Mouse (Mus musculus): ENCODE measurements around the gene Rap1b. TPM values are rescaled to one million over a fixed set of nuclear protein-coding genes. Genes with fewer than 3 reads are reported as not detected.
"Not testable (repeated sequence)": the region's sequence is repeated elsewhere in the genome, so short reads cannot be mapped to it uniquely, and the experiment has no call there.

Rap1b gene
- 160 and 168 TPM in 2 replicates for polyA plus RNA-seq (2015; fragmentation: Nextera tagmentation; extraction: Ambion mirVana)

DNA sequence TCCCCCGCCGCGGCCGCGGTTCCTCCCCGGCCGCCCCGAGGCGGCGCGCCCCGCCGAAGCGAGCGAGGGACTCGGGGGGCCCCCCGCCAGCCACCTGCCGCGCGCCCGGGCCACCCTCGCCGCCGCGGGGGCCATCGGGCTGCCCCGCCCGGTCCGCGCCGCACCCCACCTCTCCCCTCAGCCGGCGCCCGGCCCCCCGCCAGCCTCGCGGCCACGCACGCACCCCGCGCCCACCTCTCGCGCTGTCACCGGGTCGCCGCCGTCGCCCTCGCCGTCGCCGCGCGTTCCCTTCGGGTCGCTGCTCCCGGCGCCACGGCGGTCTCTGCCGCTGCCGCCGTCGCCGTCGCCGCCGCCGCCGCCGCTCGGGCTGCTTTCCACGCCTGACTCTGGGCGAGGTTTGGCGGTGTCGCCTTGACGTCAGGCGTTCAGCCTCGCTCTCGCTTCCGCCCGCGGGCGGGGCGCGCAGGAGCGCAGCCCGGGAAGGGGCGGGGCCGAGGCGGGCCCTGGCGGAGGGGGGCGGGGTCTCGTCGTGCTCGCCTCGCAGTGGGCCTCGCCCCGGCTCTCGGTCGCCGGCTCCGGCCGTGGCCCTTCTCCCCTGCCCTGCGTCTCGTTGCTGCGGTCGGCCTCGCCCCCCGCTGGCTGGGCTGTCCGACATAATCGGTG lies at the start of gene Rap1b:
Gene Rap1b, minus strand, starts transcription at position 439 of the 663 bp plus-strand sequence.
- peak within 1 kb of the TSS; percentile 96 for H3K9ac ChIP-seq

DNA sequence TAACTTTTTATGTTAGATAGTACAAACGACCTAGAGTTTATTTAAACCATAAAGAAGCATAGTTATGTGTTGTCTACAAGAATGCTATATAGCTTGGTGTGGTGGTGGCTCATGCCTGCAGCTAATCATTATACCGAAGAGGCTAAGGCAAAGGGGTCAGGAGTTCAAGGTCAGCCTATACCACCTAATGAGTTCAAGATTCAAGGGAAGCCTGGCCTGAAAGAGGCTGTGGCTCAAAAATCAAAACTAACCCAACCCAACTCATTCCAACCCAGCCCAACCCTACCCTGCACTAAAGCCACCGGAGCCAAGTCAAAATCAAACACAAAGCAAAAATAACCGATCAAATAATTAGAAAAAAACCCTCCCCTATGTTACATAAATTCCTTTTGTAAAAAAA lies 49.4 kb upstream of the Rap1b start:
- Histone ChIP-seq H3K4me2 (no peak overlapping the region), H3K27ac (no peak overlapping the region), H3K36me3 (no peaks in the 10 kb centered on the region), H3K9me3 (no peaks in the 10 kb centered on the region), H3K4me1 (no peaks in the 10 kb centered on the region), H3K27me3 (no peaks in the 10 kb centered on the region), H3K4me3 (no peak overlapping the region), H3K9ac (no peak overlapping the region)
- ATAC-seq (ENCODE audit: insufficient number of reproducible peaks, insufficient read depth, low FRiP score, low TSS enrichment, low read depth), result no peak
- whole genome bisulfite sequencing, result 51% methylated on average over 4 of the region's 4 CpGs

More for the DNA sequence above, at the start of gene Rap1b:
- Histone ChIP-seq H3K4me2 (peak within 1 kb of the TSS; percentile 64), H3K9me3 (no peaks in the 10 kb centered on the region), H3K27me3 (no peaks in the 10 kb centered on the region), H3K4me1 (peaks cover 18% of the 10 kb centered on the region), H3K4me3 (peak within 1 kb of the TSS; percentile 83), H3K27ac (peak within 1 kb of the TSS; percentile 98), H3K36me3 (no peaks in the 10 kb centered on the region)
- WGBS, result under 1% methylated on average over 78 of the region's 112 CpGs
- ATAC-seq (ENCODE audit: insufficient number of reproducible peaks, insufficient read depth, low FRiP score, low TSS enrichment, low read depth), result peak; percentile 94

GRCm38 (mm10) chr10:117894114-117895035 lies 48.5 kb upstream of the Rap1b start:
- Histone ChIP-seq H3K9me3 (no peaks in the 10 kb centered on the region), H3K27me3 (no peaks in the 10 kb centered on the region), H3K9ac (no peak overlapping the region), H3K4me2 (no peak overlapping the region), H3K4me1 (no peaks in the 10 kb centered on the region), H3K36me3 (no peaks in the 10 kb centered on the region), H3K4me3 (no peak overlapping the region), H3K27ac (no peak overlapping the region)
- WGBS, result 87% methylated on average over 17 of the region's 17 CpGs
- ATAC-seq (ENCODE audit: insufficient number of reproducible peaks, insufficient read depth, low FRiP score, low TSS enrichment, low read depth), result no peak

DNA sequence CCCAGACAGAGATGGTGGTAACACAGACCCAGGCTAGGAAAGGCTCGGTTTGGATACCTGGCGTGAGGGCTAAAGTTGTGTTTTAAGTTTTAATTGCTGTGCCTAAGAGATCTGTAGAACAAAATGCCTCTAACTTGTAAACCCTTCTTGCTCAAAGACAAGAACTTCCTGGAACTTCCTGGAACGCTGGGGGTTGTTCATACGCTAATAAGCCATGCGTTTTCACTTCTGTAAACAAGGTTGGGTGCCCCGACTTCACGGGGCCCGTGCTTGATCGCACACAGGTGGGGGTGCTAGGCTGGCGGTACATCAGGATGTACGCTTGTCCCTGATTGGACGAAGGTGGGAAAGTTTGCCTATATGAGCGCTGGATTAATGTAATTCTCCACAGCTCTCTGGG lies 47.3 kb upstream of the Rap1b start:
- H3K9ac ChIP-seq; ATAC-seq (ENCODE audit: insufficient number of reproducible peaks, insufficient read depth, low FRiP score, low TSS enrichment, low read depth); H3K9me3 ChIP-seq; H3K27ac ChIP-seq; H3K36me3 ChIP-seq; H3K4me3 ChIP-seq; H3K27me3 ChIP-seq; H3K4me1 ChIP-seq; H3K4me2 ChIP-seq: not testable (repeated sequence)
- WGBS, result 53% methylated on average over 13 of the region's 13 CpGs

- Histone ChIP-seq H3K4me2 (no peak overlapping the region), H3K36me3 (no peaks in the 10 kb centered on the region), H3K4me3 (no peak overlapping the region), H3K4me1 (no peaks in the 10 kb centered on the region), H3K27ac (no peak overlapping the region), H3K9me3 (no peaks in the 10 kb centered on the region), H3K9ac (no peak overlapping the region), H3K27me3 (no peaks in the 10 kb centered on the region)
- no peak for ATAC-seq (ENCODE audit: insufficient number of reproducible peaks, insufficient read depth, low FRiP score, low TSS enrichment, low read depth)
- 83% methylated on average over 10 of the region's 10 CpGs for WGBS
Measured at GRCm38 (mm10) chr10:117891327-117891726, 45.5 kb upstream of the Rap1b start.

- no peak for ATAC-seq (ENCODE audit: insufficient number of reproducible peaks, insufficient read depth, low FRiP score, low TSS enrichment, low read depth)
Measured at GRCm38 (mm10) chr10:117888822-117889221, 43.0 kb upstream of the Rap1b start.

GRCm38 (mm10) chr10:117885358-117885757 lies 39.5 kb upstream of the Rap1b start:
- ATAC-seq (ENCODE audit: insufficient number of reproducible peaks, insufficient read depth, low FRiP score, low TSS enrichment, low read depth), result no peak
- H3K9me3 ChIP-seq, result no peaks in the 10 kb centered on the region
- 64% methylated on average over 4 of the region's 4 CpGs for WGBS
- no peak overlapping the region for H3K4me3 ChIP-seq
- no peak overlapping the region for H3K9ac ChIP-seq
- H3K4me2 ChIP-seq, result no peak overlapping the region
- H3K36me3 ChIP-seq, result no peaks in the 10 kb centered on the region
- no peak overlapping the region for H3K27ac ChIP-seq
- no peaks in the 10 kb centered on the region for H3K27me3 ChIP-seq
- H3K4me1 ChIP-seq, result no peaks in the 10 kb centered on the region

More at GRCm38 (mm10) chr10:117888822-117889221, 43.0 kb upstream of the Rap1b start:
- Histone ChIP-seq H3K27ac (no peak overlapping the region), H3K36me3 (no peaks in the 10 kb centered on the region), H3K9me3 (no peaks in the 10 kb centered on the region), H3K4me2 (no peak overlapping the region), H3K9ac (no peak overlapping the region), H3K4me3 (no peak overlapping the region), H3K27me3 (no peaks in the 10 kb centered on the region), H3K4me1 (no peaks in the 10 kb centered on the region)
- 85% methylated on average over 15 of the region's 15 CpGs for WGBS

- H3K9me3 ChIP-seq, result no peaks in the 10 kb centered on the region
- no peak overlapping the region for H3K4me3 ChIP-seq
- H3K9ac ChIP-seq, result no peak overlapping the region
- 92% methylated on average over 5 of the region's 5 CpGs for WGBS
- ATAC-seq (ENCODE audit: insufficient number of reproducible peaks, insufficient read depth, low FRiP score, low TSS enrichment, low read depth), result no peak
- H3K36me3 ChIP-seq, result no peaks in the 10 kb centered on the region
- no peaks in the 10 kb centered on the region for H3K27me3 ChIP-seq
- H3K27ac ChIP-seq, result no peak overlapping the region
- no peaks in the 10 kb centered on the region for H3K4me1 ChIP-seq
- H3K4me2 ChIP-seq, result no peak overlapping the region
Measured at GRCm38 (mm10) chr10:117884760-117885159, 38.9 kb upstream of the Rap1b start.

DNA sequence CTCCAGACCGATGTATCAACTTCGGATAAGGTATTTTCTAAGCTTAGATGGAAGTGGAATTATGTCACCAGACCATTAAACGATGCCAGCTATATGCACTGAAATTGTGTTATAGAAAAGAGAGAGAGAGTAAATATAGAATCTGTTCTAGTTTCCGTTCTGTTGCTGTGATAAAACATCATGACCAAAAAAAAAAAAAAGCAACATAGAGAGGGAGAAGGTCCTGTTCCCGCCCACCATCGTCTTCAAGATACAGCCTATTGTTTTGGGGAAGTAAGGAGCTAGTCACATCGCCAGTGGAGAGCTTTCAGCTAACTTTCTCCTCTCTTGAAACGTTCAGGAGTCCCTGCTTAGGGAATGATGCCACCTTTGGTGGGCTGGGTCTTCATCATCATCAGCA lies 37.6 kb upstream of the Rap1b start:
- no peak overlapping the region for H3K27ac ChIP-seq
- no peak overlapping the region for H3K9ac ChIP-seq
- H3K4me1 ChIP-seq, result no peaks in the 10 kb centered on the region
- H3K4me2 ChIP-seq, result no peak overlapping the region
- H3K4me3 ChIP-seq, result no peak overlapping the region
- no peaks in the 10 kb centered on the region for H3K9me3 ChIP-seq
- no peaks in the 10 kb centered on the region for H3K36me3 ChIP-seq
- no peak for ATAC-seq (ENCODE audit: insufficient number of reproducible peaks, insufficient read depth, low FRiP score, low TSS enrichment, low read depth)
- 88% methylated on average over 8 of the region's 8 CpGs for WGBS
- H3K27me3 ChIP-seq, result no peaks in the 10 kb centered on the region

DNA sequence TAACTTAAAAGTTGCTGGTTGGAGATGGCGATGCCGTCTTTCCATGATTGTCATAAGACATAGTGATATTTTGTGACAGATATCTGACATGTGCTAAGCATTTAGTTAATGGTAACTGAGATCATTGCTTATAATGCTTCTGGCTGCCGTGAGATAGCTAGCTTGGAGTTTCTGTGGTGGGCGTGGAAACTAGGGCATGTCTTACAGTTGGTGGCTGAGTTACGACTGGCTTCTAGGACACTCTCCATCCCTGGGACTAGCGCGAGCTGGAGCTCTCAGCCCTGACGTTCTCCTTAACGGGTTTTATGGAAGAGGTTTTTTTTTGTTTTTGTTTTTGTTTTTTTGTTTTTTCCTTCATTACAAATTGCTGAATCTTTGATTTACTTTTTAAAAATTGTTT lies 32.8 kb upstream of the Rap1b start:
- Histone ChIP-seq H3K9ac (no peak overlapping the region), H3K9me3 (no peaks in the 10 kb centered on the region), H3K4me2 (no peak overlapping the region), H3K4me3 (no peak overlapping the region), H3K27ac (no peak overlapping the region), H3K4me1 (no peaks in the 10 kb centered on the region), H3K27me3 (no peaks in the 10 kb centered on the region), H3K36me3 (no peaks in the 10 kb centered on the region)
- WGBS, result 84% methylated on average over 9 of the region's 9 CpGs
- no peak for ATAC-seq (ENCODE audit: insufficient number of reproducible peaks, insufficient read depth, low FRiP score, low TSS enrichment, low read depth)

DNA sequence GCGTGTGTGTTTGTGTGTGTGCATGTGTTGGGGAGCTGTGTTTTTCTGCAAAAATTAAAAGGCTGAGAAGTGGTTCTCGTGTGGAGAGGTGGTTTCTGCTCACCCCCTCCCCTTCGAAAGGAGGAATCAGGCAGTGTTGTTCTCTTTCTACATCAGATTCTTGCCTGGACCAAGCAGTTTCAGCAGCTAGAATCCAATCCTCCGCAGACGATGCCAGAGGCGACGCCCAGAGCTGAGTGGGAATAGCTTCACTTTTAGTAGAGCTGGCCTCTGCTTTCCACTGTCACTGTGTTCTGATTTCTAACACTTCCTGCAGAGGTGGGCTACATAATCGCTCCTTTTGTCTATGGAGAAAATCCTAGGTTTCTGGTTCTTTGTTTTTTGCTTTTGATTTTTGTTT lies 31.0 kb upstream of the Rap1b start:
- no peak for ATAC-seq (ENCODE audit: insufficient number of reproducible peaks, insufficient read depth, low FRiP score, low TSS enrichment, low read depth)
- Histone ChIP-seq H3K36me3 (no peaks in the 10 kb centered on the region), H3K27ac (no peak overlapping the region), H3K27me3 (no peaks in the 10 kb centered on the region), H3K9ac (no peak overlapping the region), H3K9me3 (no peaks in the 10 kb centered on the region), H3K4me3 (no peak overlapping the region), H3K4me2 (no peak overlapping the region), H3K4me1 (no peaks in the 10 kb centered on the region)
- 76% methylated on average over 8 of the region's 8 CpGs for WGBS

- Histone ChIP-seq H3K36me3 (no peaks in the 10 kb centered on the region), H3K27me3 (no peaks in the 10 kb centered on the region), H3K4me3 (no peak overlapping the region), H3K27ac (no peak overlapping the region), H3K4me2 (no peak overlapping the region), H3K9me3 (no peaks in the 10 kb centered on the region), H3K4me1 (no peaks in the 10 kb centered on the region), H3K9ac (no peak overlapping the region)
- no peak for ATAC-seq (ENCODE audit: insufficient number of reproducible peaks, insufficient read depth, low FRiP score, low TSS enrichment, low read depth)
- WGBS, result 92% methylated on average over 18 of the region's 18 CpGs
Measured at GRCm38 (mm10) chr10:117876400-117876799, 30.6 kb upstream of the Rap1b start.

Data from embryonic facial prominence, embryonic 13.5 days (tissue).